Mouse (Mus musculus) olfactory bulb, adult 2 months (tissue): ENCODE measurements around the gene Opalin. TPM values are rescaled to one million over a fixed set of nuclear protein-coding genes. Genes with fewer than 3 reads are reported as not detected.

Experiments used
- H3K27ac ChIP-seq: fragments of 200-500 bp; 2 replicates; pipeline ENCODE4 v1.5.1; 2012; ENCODE audit warnings: low read depth, low read length; ENCODE audit not compliant: insufficient read depth
- H3K4me1 ChIP-seq: fragments of 200-500 bp; 2 replicates; pipeline ENCODE4 v1.6.1; 2012; ENCODE audit warnings: low read length; ENCODE audit not compliant: control insufficient read depth, insufficient read depth
- H3K4me3 ChIP-seq: fragments of 200-500 bp; 2 replicates; pipeline ENCODE4 v1.5.1; 2012; ENCODE audit warnings: mild to moderate bottlenecking, low read depth, low read length, moderate library complexity; ENCODE audit not compliant: insufficient read depth
- CTCF ChIP-seq: fragments of 200-500 bp; IDR thresholded peaks from 2 replicates; pipeline ENCODE4 v1.5.1; 2012; ENCODE audit warnings: low read depth, mild to moderate bottlenecking, low read length, moderate library complexity; ENCODE audit not compliant: insufficient read depth
- POLR2A ChIP-seq: fragments of 200-500 bp; IDR thresholded peaks from 2 replicates; pipeline ENCODE4 v1.6.1; 2012; ENCODE audit warnings: mild to moderate bottlenecking, low read depth, low read length, moderate library complexity; ENCODE audit not compliant: insufficient read depth
- WGBS: fragments of 180-500 bp; shearing (Covaris S2); methylation state at CpG from one replicate; pipeline ENCODE4 v1.1.7; 2018; 5-methylcytosine and 5-hydroxymethylcytosine counted together
- polyA plus RNA-seq: library from polyadenylated mRNA; stranded (reverse); fragments of >200 nt; gene quantifications from 2 replicates; pipeline ENCODE4 v1.2.4, GENCODE M21; 2012; ENCODE audit warnings: low replicate concordance; ENCODE audit not compliant: missing spikeins, insufficient read depth, insufficient read length

Gene Opalin
- polyA plus RNA-seq, 1 experiment: not detected

GRCm38 (mm10) chr19:41051714-41052113 lies 25.2 kb downstream of the Opalin start:
- 100% methylated on average over 1 of the region's 1 CpGs for WGBS
- no peaks in the 10 kb centered on the region for H3K4me1 ChIP-seq
- H3K4me3 ChIP-seq: no peak overlapping the region
- H3K27ac ChIP-seq: no peak overlapping the region
- TF ChIP-seq CTCF (no peak), POLR2A (no peak)

DNA sequence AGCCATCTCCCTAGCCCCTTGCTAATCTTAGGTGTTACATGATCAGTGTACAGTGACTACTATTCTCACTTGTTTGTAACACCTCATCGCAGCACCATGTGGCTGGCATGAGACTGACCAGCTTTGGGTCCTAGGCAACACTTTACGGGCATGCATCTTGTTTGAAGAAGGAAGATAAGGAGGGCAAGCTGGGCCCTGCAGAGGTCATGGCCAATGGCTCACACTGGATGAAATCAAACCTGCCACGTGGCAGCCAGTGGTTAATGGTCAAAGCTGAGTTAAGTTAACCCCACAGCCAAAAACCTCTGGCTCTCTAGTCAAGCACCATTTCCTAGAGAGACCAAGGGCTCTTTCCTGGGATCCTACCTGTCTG lies 28.7 kb downstream of the Opalin start:
- 91% methylated on average over 3 of the region's 3 CpGs for WGBS
- no peak overlapping the region for H3K4me3 ChIP-seq
- no peak for TF ChIP-seq POLR2A
- no peak for TF ChIP-seq CTCF
- no peak overlapping the region for H3K27ac ChIP-seq
- no peaks in the 10 kb centered on the region for H3K4me1 ChIP-seq

GRCm38 (mm10) chr19:41047437-41048186 lies 29.3 kb downstream of the Opalin start:
- Histone ChIP-seq H3K27ac (no peak overlapping the region), H3K4me3 (no peak overlapping the region), H3K4me1 (no peaks in the 10 kb centered on the region)
- no peak for TF ChIP-seq CTCF
- TF ChIP-seq POLR2A: no peak
- WGBS: 85% methylated on average over 9 of the region's 9 CpGs

DNA sequence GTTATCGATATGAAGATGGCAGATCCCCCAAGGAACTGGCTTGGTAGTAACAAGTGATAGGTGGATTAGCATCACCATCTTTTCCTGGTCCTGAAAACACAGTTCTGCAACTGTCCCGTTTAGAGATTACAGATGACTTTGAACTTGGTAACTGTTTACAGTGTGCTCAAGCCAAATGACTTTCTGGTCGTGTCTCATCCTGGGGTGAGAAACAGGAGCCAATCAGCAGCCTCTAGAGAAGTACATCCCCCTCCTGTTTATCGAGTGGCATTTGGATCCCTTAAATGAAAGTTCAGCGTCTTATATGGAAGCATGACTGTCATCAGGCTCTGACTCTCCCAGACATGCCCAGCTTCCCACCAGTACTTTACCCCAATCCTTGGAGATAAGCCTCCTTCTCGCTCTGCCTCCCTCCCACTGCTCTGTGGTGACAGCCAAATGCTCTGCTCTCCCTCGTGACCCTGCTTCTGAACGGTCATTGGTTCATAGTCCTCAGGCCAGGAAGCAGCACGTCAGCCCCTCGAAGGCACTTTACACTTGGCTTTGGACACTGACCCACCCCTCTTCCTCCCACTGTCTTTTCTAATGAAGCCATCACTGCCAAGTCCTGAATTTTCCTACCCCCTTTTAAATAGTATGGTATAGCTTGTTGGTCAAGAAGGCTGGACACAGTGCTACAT lies 31.7 kb downstream of the Opalin start:
- no peaks in the 10 kb centered on the region for H3K4me1 ChIP-seq
- no peak overlapping the region for H3K4me3 ChIP-seq
- TF ChIP-seq POLR2A (no peak), CTCF (no peak)
- WGBS: 58% methylated on average over 10 of the region's 10 CpGs
- H3K27ac ChIP-seq: no peak overlapping the region

GRCm38 (mm10) chr19:41039110-41039509 lies 37.8 kb downstream of the Opalin start:
- no peak overlapping the region for H3K27ac ChIP-seq
- no peaks in the 10 kb centered on the region for H3K4me1 ChIP-seq
- H3K4me3 ChIP-seq: no peak overlapping the region
- no peak for TF ChIP-seq CTCF
- no peak for TF ChIP-seq POLR2A
- WGBS: 61% methylated on average over 7 of the region's 7 CpGs

DNA sequence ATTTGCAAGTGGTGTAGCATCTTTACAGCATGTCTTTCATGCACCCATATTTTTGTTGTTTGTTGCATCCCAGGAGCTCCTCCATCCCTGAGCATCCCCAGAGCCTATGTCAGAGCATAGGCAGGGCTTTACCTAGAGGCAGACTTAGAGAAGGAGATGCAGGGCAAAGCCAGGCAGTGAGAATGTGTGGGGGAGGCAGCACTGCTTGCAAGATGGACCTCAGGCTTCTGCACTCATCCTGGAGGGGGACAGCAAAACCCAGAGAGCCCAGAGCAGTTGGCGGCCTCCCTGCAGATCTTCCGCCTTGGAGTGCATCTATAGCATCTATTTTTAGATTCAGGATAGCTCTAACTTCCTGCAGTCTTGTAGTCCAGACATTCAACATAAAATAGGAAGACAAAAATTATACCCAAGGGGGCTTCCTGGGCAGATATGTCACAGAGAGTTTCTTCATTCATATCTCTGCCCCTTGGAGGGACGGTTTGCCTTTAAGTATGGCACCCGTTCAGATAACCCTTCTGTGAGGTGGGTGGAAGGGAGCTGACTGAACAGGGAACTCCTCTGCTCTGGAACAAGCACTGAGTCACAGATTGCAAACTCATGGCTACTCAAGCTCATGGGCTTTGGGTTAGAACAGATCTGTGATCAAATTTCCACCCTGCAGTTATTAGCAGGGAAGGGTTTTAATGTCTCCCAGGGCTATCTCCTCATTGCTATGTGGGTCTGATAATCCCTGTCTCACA lies 40.9 kb downstream of the Opalin start:
- no peak for TF ChIP-seq CTCF
- no peak for TF ChIP-seq POLR2A
- no peak overlapping the region for H3K27ac ChIP-seq
- 39% methylated on average over 4 of the region's 4 CpGs for WGBS
- H3K4me1 ChIP-seq: no peaks in the 10 kb centered on the region
- no peak overlapping the region for H3K4me3 ChIP-seq

DNA sequence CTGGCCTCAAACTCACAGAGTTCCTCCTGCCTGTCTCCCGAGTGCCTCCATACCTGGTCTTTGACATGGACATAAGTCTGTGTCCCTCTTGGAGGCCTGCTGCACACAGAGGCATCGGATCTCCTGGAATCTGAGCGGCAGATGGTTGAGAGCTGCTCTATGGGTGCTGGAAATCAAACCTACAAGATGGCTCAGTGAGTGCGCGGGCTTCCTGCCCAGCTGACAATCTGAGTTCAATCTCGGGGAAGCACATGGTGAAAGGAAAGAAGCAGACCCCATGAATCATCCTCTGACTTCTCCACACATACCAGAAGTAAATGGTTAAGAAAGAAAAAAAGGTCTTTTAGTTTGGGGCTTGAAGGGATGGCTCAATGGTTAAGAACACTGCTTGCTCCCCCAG lies 45.0 kb downstream of the Opalin start:
- Histone ChIP-seq H3K4me1 (no peaks in the 10 kb centered on the region), H3K4me3 (no peak overlapping the region), H3K27ac (no peak overlapping the region)
- WGBS: 93% methylated on average over 6 of the region's 6 CpGs
- TF ChIP-seq POLR2A (no peak), CTCF (no peak)

- Histone ChIP-seq H3K4me3 (no peak overlapping the region), H3K27ac (no peak overlapping the region), H3K4me1 (no peaks in the 10 kb centered on the region)
- TF ChIP-seq POLR2A (no peak), CTCF (no peak)
- WGBS: 74% methylated on average over 11 of the region's 11 CpGs
Measured at GRCm38 (mm10) chr19:41031009-41031408, 45.9 kb downstream of the Opalin start.

GRCm38 (mm10) chr19:41030161-41030560 lies 46.8 kb downstream of the Opalin start:
- H3K4me3 ChIP-seq: no peak overlapping the region
- no peaks in the 10 kb centered on the region for H3K4me1 ChIP-seq
- WGBS: 47% methylated on average over 6 of the region's 6 CpGs
- no peak overlapping the region for H3K27ac ChIP-seq
- TF ChIP-seq POLR2A: no peak
- no peak for TF ChIP-seq CTCF
